Mouse (Mus musculus) CH12.LX (cell line): ENCODE data around the gene Tnni3. TPM values are rescaled to one million over a fixed set of nuclear protein-coding genes. Genes with fewer than 3 reads are reported as not detected.

Experiments
- DNase-seq: peaks from one replicate; pipeline ENCODE4 v3.0.0-alpha.2; 2013; ENCODE audit errors: extremely low read depth
- H3K27ac ChIP-seq: 2 replicates; pipeline ENCODE4 v1.5.1; 2012; ENCODE audit warnings: low read depth, mild to moderate bottlenecking, control low read depth, moderate library complexity; ENCODE audit not compliant: insufficient read depth
- H3K27me3 ChIP-seq: replicated peaks from 2 replicates; pipeline ENCODE3; 2012; ENCODE audit warnings: inconsistent platforms
- H3K36me3 ChIP-seq, 2 experiments: replicated peaks in 1 of 2; 2 replicates each; pipeline versions ENCODE3 to v1.6.1; 2012; ENCODE audit warnings: inconsistent platforms in 1 of 2, low read length in 1 of 2, mild to moderate bottlenecking in 1 of 2, mixed read lengths in 1 of 2, moderate library complexity in 1 of 2; ENCODE audit not compliant: control insufficient read depth in 1 of 2, insufficient read depth in 1 of 2
- H3K4me1 ChIP-seq, 2 experiments: 2 replicates each; pipeline ENCODE4 v1.6.1; 2012; ENCODE audit warnings: inconsistent platforms in 1 of 2, moderate library complexity in 1 of 2; ENCODE audit not compliant: insufficient read depth in 2 of 2, control insufficient read depth in 1 of 2
- H3K4me2 ChIP-seq: 2 replicates; pipeline ENCODE4 v1.6.1; 2012; ENCODE audit warnings: low read depth, mild to moderate bottlenecking, control low read depth; ENCODE audit not compliant: poor library complexity, insufficient read depth, severe bottlenecking
- H3K4me3 ChIP-seq, 3 experiments: fragments of 150-350 bp in 1 of 3; sonication (generic) in 1 of 3; replicated peaks in 1 of 3; 2 replicates each; pipeline versions ENCODE3 to v1.5.1; 2011 to 2012; ENCODE audit warnings: low read depth in 2 of 3, low read length in 2 of 3, mild to moderate bottlenecking in 2 of 3, moderate library complexity in 2 of 3, control low read depth in 1 of 3, improper control_type of control experiment in 1 of 3, inconsistent platforms in 1 of 3, mixed read lengths in 1 of 3; ENCODE audit not compliant: poor library complexity in 1 of 3
- H3K79me2 ChIP-seq: replicated peaks from 2 replicates; pipeline ENCODE4 v1.6.1; 2012; ENCODE audit warnings: mild to moderate bottlenecking, moderate library complexity; ENCODE audit not compliant: control insufficient read depth, poor library complexity, insufficient read depth, severe bottlenecking; ENCODE audit errors: extremely low read depth
- H3K9ac ChIP-seq: 2 replicates; pipeline ENCODE4 v1.6.1; 2012; ENCODE audit warnings: low read depth, mild to moderate bottlenecking, control low read depth, moderate library complexity; ENCODE audit not compliant: insufficient read depth
- H3K9me3 ChIP-seq: replicated peaks from 2 replicates; pipeline ENCODE3; 2012; ENCODE audit warnings: low read length, inconsistent platforms, mixed read lengths
- BHLHE40 ChIP-seq: IDR thresholded peaks from 2 replicates; pipeline ENCODE4 v1.6.1; 2011; ENCODE audit warnings: mild to moderate bottlenecking, low read depth, low read length, improper control_type of control experiment
- CTCF ChIP-seq, 2 experiments: IDR thresholded peaks in 1 of 2; conservative IDR thresholded peaks in 1 of 2; 2 replicates each; pipeline ENCODE4 v1.5.1; 2011 to 2012; ENCODE audit warnings: low read depth in 2 of 2, low read length in 2 of 2, improper control_type of control experiment in 1 of 2, inconsistent platforms in 1 of 2, mild to moderate bottlenecking in 1 of 2, moderate library complexity in 1 of 2
- EP300 ChIP-seq: IDR thresholded peaks from 2 replicates; pipeline ENCODE4 v1.6.1; 2011; ENCODE audit warnings: low read length, improper control_type of control experiment
- HCFC1 ChIP-seq: IDR thresholded peaks from 2 replicates; pipeline ENCODE4 v1.6.1; 2012; ENCODE audit warnings: low read depth, mild to moderate bottlenecking, inconsistent platforms, low read length, improper control_type of control experiment
- IRF4 ChIP-seq: IDR thresholded peaks from 2 replicates; pipeline ENCODE4 v1.6.1; 2014; ENCODE audit warnings: low read depth, mild to moderate bottlenecking, inconsistent platforms, low read length, improper control_type of control experiment
- JUND ChIP-seq: conservative IDR thresholded peaks from 2 replicates; pipeline ENCODE4 v1.6.1; 2011; ENCODE audit warnings: low read depth, low read length, improper control_type of control experiment
- KAT2A ChIP-seq: IDR thresholded peaks from 2 replicates; pipeline ENCODE4 v1.6.1; 2012; ENCODE audit warnings: low read length, improper control_type of control experiment, inconsistent platforms; ENCODE audit not compliant: insufficient replicate concordance
- MAX ChIP-seq: IDR thresholded peaks from 2 replicates; pipeline ENCODE4 v1.6.1; 2011; ENCODE audit warnings: low read length, improper control_type of control experiment
- MAZ ChIP-seq: IDR thresholded peaks from 2 replicates; pipeline ENCODE4 v1.6.1; 2012; ENCODE audit warnings: low read depth, mild to moderate bottlenecking, inconsistent platforms, low read length, improper control_type of control experiment, moderate library complexity
- MEF2A ChIP-seq: IDR thresholded peaks from 2 replicates; pipeline ENCODE4 v1.6.1; 2014; ENCODE audit warnings: low read depth, mild to moderate bottlenecking, inconsistent platforms, low read length, improper control_type of control experiment, borderline replicate concordance
- MXI1 ChIP-seq: IDR thresholded peaks from 2 replicates; pipeline ENCODE4 v1.6.1; 2011; ENCODE audit warnings: mild to moderate bottlenecking, low read depth, low read length, improper control_type of control experiment
- MYC ChIP-seq: IDR thresholded peaks from 2 replicates; pipeline ENCODE4 v1.6.1; 2011; ENCODE audit warnings: low read depth, mild to moderate bottlenecking, improper control_type of control experiment, low read length
- NELFE ChIP-seq: IDR thresholded peaks from 2 replicates; pipeline ENCODE4 v1.6.1; 2011; ENCODE audit warnings: low read depth, low read length, improper control_type of control experiment
- NRF1 ChIP-seq: IDR thresholded peaks from 2 replicates; pipeline ENCODE4 v1.6.1; 2014; ENCODE audit warnings: low read depth, mild to moderate bottlenecking, inconsistent platforms, low read length, improper control_type of control experiment, moderate library complexity
- POLR2A ChIP-seq: IDR thresholded peaks from 2 replicates; pipeline ENCODE4 v1.6.1; 2011; ENCODE audit warnings: low read depth, mild to moderate bottlenecking, improper control_type of control experiment, low read length
- RAD21 ChIP-seq: IDR thresholded peaks from 2 replicates; pipeline ENCODE4 v1.6.1; 2011; ENCODE audit warnings: low read depth, mild to moderate bottlenecking, low read length, improper control_type of control experiment, moderate library complexity
- RCOR1 ChIP-seq: conservative IDR thresholded peaks from 2 replicates; pipeline ENCODE4 v1.6.1; 2012; ENCODE audit warnings: low read depth, mild to moderate bottlenecking, inconsistent platforms, low read length, improper control_type of control experiment
- SIN3A ChIP-seq: IDR thresholded peaks from 2 replicates; pipeline ENCODE4 v1.6.1; 2012; ENCODE audit warnings: low read length, improper control_type of control experiment, inconsistent platforms
- SMC3 ChIP-seq: IDR thresholded peaks from 2 replicates; pipeline ENCODE4 v1.6.1; 2011; ENCODE audit warnings: low read depth, low read length, improper control_type of control experiment
- USF1 ChIP-seq: IDR thresholded peaks from 2 replicates; pipeline ENCODE4 v1.6.1; 2014; ENCODE audit warnings: low read depth, mild to moderate bottlenecking, inconsistent platforms, low read length, improper control_type of control experiment
- ZNF384 ChIP-seq: IDR thresholded peaks from 2 replicates; pipeline ENCODE4 v1.6.1; 2012; ENCODE audit warnings: low read depth, low read length, improper control_type of control experiment, inconsistent platforms
- dilution Hi-C: fragments of 300-500 bp; cut with MboI; formaldehyde crosslinking; loops from 2 replicates; pipeline ENCODE4 v1.14.3; 2020; ENCODE audit warnings: low sequenced_read_pairs; ENCODE audit not compliant: extremely low pct_unique_long_range_greater_than_20kb, extremely low pct_ligation_motif_present
- in situ Hi-C: fragments of 300-500 bp; cut with MboI; formaldehyde crosslinking; loops from 3 replicates; pipeline ENCODE4 v1.14.3; 2019; ENCODE audit warnings: low sequenced_read_pairs, low pct_ligation_motif_present, low pct_unique_long_range_greater_than_20kb, mixed read lengths
- polyA plus RNA-seq: library from polyadenylated mRNA; unstranded; fragments of >175 nt; gene quantifications from 2 replicates; pipeline ENCODE4 v1.2.1, GENCODE M21; 2012; ENCODE audit warnings: low read depth; ENCODE audit not compliant: insufficient read length
- total RNA-seq, 2 experiments: library from RNA; depleted of rRNA; stranded (reverse); fragments of 300-350 nt in 1 of 2; fragments of >200 nt in 1 of 2; gene quantifications; 2 replicates each; pipeline ENCODE4 v1.2.3; 2012 to 2014

Tnni3 gene
- total and polyA plus RNA-seq, 3 experiments = 0.51 to 2.0 (median 0.64) TPM

DNA sequence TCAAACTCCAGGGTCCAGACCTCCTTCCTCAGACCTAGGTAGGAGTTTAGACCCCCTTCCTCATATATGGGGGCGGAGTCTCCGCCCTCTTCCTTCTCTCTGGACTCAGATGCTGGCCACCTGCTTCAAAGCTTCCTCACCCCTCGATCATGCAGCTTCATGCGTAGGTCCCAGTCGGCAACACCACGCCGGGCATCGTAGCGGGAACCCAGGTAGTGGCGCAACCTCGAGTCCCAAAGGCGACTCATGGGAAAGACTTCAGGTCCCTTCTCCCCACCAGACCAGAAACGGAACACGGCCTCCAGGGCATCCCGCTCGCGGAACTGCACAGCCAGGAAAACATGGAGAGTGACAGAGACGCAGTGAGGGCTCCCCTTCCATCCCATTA is 3.3 kb upstream of the Tnni3 start:
- dilution Hi-C loops (no loop called here), in situ Hi-C loops (loop anchor here (5.0 kb wide), 1 partner anchor 50 kb away; no protein-coding TSS in a partner anchor)
- no peak overlapping the region for H3K9ac ChIP-seq
- H3K79me2 ChIP-seq = no peaks in the 10 kb centered on the region
- TF ChIP-seq RAD21 (no peak), JUND (no peak), RCOR1 (no peak), SIN3A (no peak; the same call in 1 of the 2 replicates), CTCF (conservative IDR thresholded peaks at IDR 0.05 in 1 of 2, IDR thresholded peaks at IDR 0.05 in 1 of 2; ENCODE audit: low read depth in 2 of 2, low read length in 2 of 2) (no peak), EP300 (no peak), POLR2A (no peak), USF1 (no peak), ZNF384 (no peak), IRF4 (no peak), MAZ (no peak), BHLHE40 (no peak), KAT2A (no peak), HCFC1 (no peak), NRF1 (no peak), NELFE (no peak)
- peaks cover 7 to 12% of the 10 kb centered on the region in 2 experiments for H3K4me1 ChIP-seq
- no peak overlapping the region for H3K27ac ChIP-seq
- H3K27me3 ChIP-seq = peaks cover 4% of the 10 kb centered on the region
- no peaks in the 10 kb centered on the region for H3K9me3 ChIP-seq
- H3K4me2 ChIP-seq = peak overlapping the region; percentile 40; the same call in 1 of the 2 replicates
- no peak for DNase-seq
- H3K36me3 ChIP-seq = no peaks in the 10 kb centered on the region
- H3K4me3 ChIP-seq = peak overlapping the region in 2 of 3 experiments; percentile 30 to 52

- Histone ChIP-seq H3K9ac (peak overlapping the region; percentile 22; the same call in 1 of the 2 replicates), H3K27ac (0 out of 2 replicates have a peak overlapping the region, but pooled peaks have one; percentile 1)
- in situ Hi-C loops = loop anchor here (5.0 kb wide), 1 partner anchor 49 kb away; no protein-coding TSS in a partner anchor
Observed at GRCm38 (mm10) chr7:4526341-4527301, 2.6 kb upstream of the Tnni3 start.

More at GRCm38 (mm10) chr7:4526341-4527301, 2.6 kb upstream of the Tnni3 start:
- Histone ChIP-seq H3K36me3 (no peaks in the 10 kb centered on the region), H3K4me2 (peak overlapping the region; percentile 40; the same call in 1 of the 2 replicates), H3K9me3 (no peaks in the 10 kb centered on the region), H3K79me2 (no peaks in the 10 kb centered on the region), H3K4me3 (peak overlapping the region; percentile 30 to 56 (median 52)), H3K4me1 (peaks cover 7 to 12% of the 10 kb centered on the region in 2 experiments), H3K27me3 (peaks cover 1% of the 10 kb centered on the region)
- peak; percentile 88 for DNase-seq
- dilution Hi-C loops = no loop called here
- TF ChIP-seq MAX = peak; percentile 47; the same call in 1 of the 2 replicates
- TF ChIP-seq EP300 = no peak
- no peak for TF ChIP-seq MEF2A
- TF ChIP-seq ZNF384 = no peak
- 0 out of 2 replicates have a peak, but pooled peaks have one; percentile 39 for TF ChIP-seq MYC
- peak; percentile 50; the same call in 1 of the 2 replicates for TF ChIP-seq POLR2A
- peak; percentile 82 for TF ChIP-seq RAD21
- TF ChIP-seq SMC3 = peak; percentile 59
- peak in 1 of 2 experiments; percentile 82; a peak in 3 of 4 replicates for TF ChIP-seq CTCF (conservative IDR thresholded peaks at IDR 0.05 in 1 of 2, IDR thresholded peaks at IDR 0.05 in 1 of 2; ENCODE audit: low read depth in 2 of 2, low read length in 2 of 2)
- peak; percentile 30; the same call in 1 of the 2 replicates for TF ChIP-seq MXI1
